Comparison of ENCODE assay signal across 10 mouse cellular contexts in the genomic region with DNA sequence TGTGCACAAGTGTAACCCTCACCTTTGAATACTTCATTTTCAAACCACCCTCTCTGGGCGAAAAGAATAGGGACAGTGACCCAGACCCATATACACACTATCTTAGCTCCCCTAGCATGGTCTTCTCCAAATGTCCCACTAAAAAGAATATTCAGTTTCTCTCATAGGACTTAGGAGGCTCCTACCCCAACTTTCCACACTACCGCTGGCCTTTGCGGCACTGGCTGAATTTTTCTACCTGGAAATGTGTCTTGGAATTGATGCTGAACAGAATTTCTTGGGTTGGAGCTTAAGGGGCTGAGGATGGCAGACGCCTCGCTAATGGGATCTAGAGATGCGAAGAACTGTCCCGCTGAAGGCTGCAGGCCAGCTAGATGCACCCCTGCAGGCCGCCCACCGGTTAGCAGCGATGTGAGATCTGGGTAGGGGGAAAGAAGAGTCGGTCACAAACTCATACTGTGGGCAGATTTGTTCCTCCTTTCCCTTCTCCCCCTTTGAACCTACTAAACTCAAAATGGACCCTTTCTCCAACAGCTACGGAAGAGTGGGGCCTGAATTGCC. TPM values are rescaled to one million over a fixed set of nuclear protein-coding genes. Genes with fewer than 3 reads are reported as not detected.
DNase-seq lines count a peak whose midpoint lies in the region; ATAC-seq and TF ChIP-seq lines count a peak whose summit lies in the region.
"Had no signal": no experiment of that assay in that cellular context is flagged by ENCODE, and none has a peak within 500 bp of the region (broad histone marks: within the 10 kb centered on the region; RNA-seq: fewer than 3 reads in every experiment).

No protein-coding gene starts in this region.

- no peaks in the 10 kb centered on the region for H3K9me3 ChIP-seq in heart, embryonic 15.5 days (replicated peaks)
- H3K9me3 ChIP-seq in G1E (replicated peaks), result no peaks in the 10 kb centered on the region
- no peaks in the 10 kb centered on the region for H3K9me3 ChIP-seq in embryonic facial prominence, embryonic 14.5 days (ENCODE audit: control insufficient read depth, low read length)
- H3K9me3 ChIP-seq in liver, embryonic 11.5 days (ENCODE audit: control insufficient read depth, low read length), result no peaks in the 10 kb centered on the region
- no peaks in the 10 kb centered on the region for H3K9me3 ChIP-seq in forebrain, embryonic 16.5 days (ENCODE audit: control insufficient read depth, low read length)
- H3K9me3 ChIP-seq: forebrain, embryonic 12.5 days had no signal

- H3K4me3 ChIP-seq in heart, embryonic 15.5 days, result peak overlapping the region; percentile 72
- H3K4me3 ChIP-seq in G1E (ENCODE audit: low read depth, low read length), result peak overlapping the region; percentile 38; the same call in 1 of the 2 replicates
- H3K4me3 ChIP-seq in embryonic facial prominence, embryonic 14.5 days (ENCODE audit: low read depth, low read length), result peak overlapping the region; percentile 60
- peak overlapping the region; percentile 81 for H3K4me3 ChIP-seq in liver, embryonic 11.5 days (ENCODE audit: low read depth, low read length)
- H3K4me3 ChIP-seq in forebrain, embryonic 16.5 days (replicated peaks; ENCODE audit: low read length), result no peak overlapping the region

- no peaks in the 10 kb centered on the region for H3K36me3 ChIP-seq in heart, embryonic 15.5 days
- H3K36me3 ChIP-seq in G1E (replicated peaks), result peaks cover 17% of the 10 kb centered on the region
- no peaks in the 10 kb centered on the region for H3K36me3 ChIP-seq in embryonic facial prominence, embryonic 14.5 days (ENCODE audit: control insufficient read depth, insufficient read depth, low read length)
- H3K36me3 ChIP-seq in liver, embryonic 11.5 days (ENCODE audit: control insufficient read depth, insufficient read depth, low read length), result no peaks in the 10 kb centered on the region
- no peaks in the 10 kb centered on the region for H3K36me3 ChIP-seq in forebrain, embryonic 16.5 days (ENCODE audit: control insufficient read depth, insufficient read depth)
- H3K36me3 ChIP-seq: forebrain, embryonic 12.5 days had no signal

- no peak for TF ChIP-seq CTCF in G1E (IDR thresholded peaks at IDR 0.05; ENCODE audit: low read depth, low read length)

- H3K9ac ChIP-seq in heart, embryonic 15.5 days, result no peak overlapping the region
- peak overlapping the region; percentile 72 for H3K9ac ChIP-seq in embryonic facial prominence, embryonic 14.5 days (ENCODE audit: low read depth, low read length)
- peak overlapping the region; percentile 85 for H3K9ac ChIP-seq in liver, embryonic 11.5 days (ENCODE audit: low read depth, low read length)
- no peak overlapping the region for H3K9ac ChIP-seq in forebrain, embryonic 16.5 days (replicated peaks; ENCODE audit: low read depth, low read length)
- H3K9ac ChIP-seq: forebrain, embryonic 12.5 days had no signal

- peaks cover 72% of the 10 kb centered on the region for H3K27me3 ChIP-seq in heart, embryonic 15.5 days
- H3K27me3 ChIP-seq in G1E (ENCODE audit: insufficient read depth, low read length), result peaks cover 50% of the 10 kb centered on the region
- H3K27me3 ChIP-seq in embryonic facial prominence, embryonic 14.5 days (replicated peaks; ENCODE audit: control insufficient read depth, insufficient read depth, low read length), result peaks cover 97% of the 10 kb centered on the region
- peaks cover 88% of the 10 kb centered on the region for H3K27me3 ChIP-seq in liver, embryonic 11.5 days (replicated peaks; ENCODE audit: control insufficient read depth, insufficient read depth, low read length)
- peaks cover 71% of the 10 kb centered on the region for H3K27me3 ChIP-seq in forebrain, embryonic 16.5 days (replicated peaks; ENCODE audit: control insufficient read depth, insufficient read depth, low read length)

- no peak overlapping the region for H3K27ac ChIP-seq in heart, embryonic 15.5 days
- H3K27ac ChIP-seq in embryonic facial prominence, embryonic 14.5 days (replicated peaks; ENCODE audit: low read depth, low read length), result no peak overlapping the region
- peak overlapping the region; percentile 96 for H3K27ac ChIP-seq in liver, embryonic 11.5 days (ENCODE audit: low read depth, low read length)
- no peak overlapping the region for H3K27ac ChIP-seq in forebrain, embryonic 16.5 days (ENCODE audit: low read length)
- H3K27ac ChIP-seq: forebrain, embryonic 12.5 days had no signal

- DNase-seq in heart, adult 8-10 months (ENCODE audit: low spot score), result no peak
- DNase-seq in G1E (ENCODE audit: low spot score), result no peak
- no peak for DNase-seq in embryonic facial prominence, embryonic 14.5 days (ENCODE audit: low spot score)
- no peak for DNase-seq in liver, embryonic 11.5 days (ENCODE audit: low spot score)
- no peak for DNase-seq in adrenal gland, postnatal 14 days
- DNase-seq: kidney, postnatal 10 days had no signal

- peaks cover 41% of the 10 kb centered on the region for H3K4me1 ChIP-seq in heart, embryonic 15.5 days (replicated peaks)
- H3K4me1 ChIP-seq in G1E (ENCODE audit: insufficient read depth, low read depth, low read length), result peaks cover 31% of the 10 kb centered on the region
- H3K4me1 ChIP-seq in embryonic facial prominence, embryonic 14.5 days (ENCODE audit: control insufficient read depth, insufficient read depth, low read length), result peaks cover 16% of the 10 kb centered on the region
- peaks cover 15% of the 10 kb centered on the region for H3K4me1 ChIP-seq in liver, embryonic 11.5 days (replicated peaks; ENCODE audit: control insufficient read depth, insufficient read depth, low read length)
- H3K4me1 ChIP-seq in forebrain, embryonic 16.5 days (replicated peaks; ENCODE audit: control insufficient read depth, insufficient read depth, low read length), result peaks cover 30% of the 10 kb centered on the region

- WGBS in heart, embryonic 15.5 days, result 16% methylated on average over 12 of the region's 12 CpGs
- WGBS in embryonic facial prominence, embryonic 14.5 days, result 5% methylated on average over 12 of the region's 12 CpGs
- 20% methylated on average over 12 of the region's 12 CpGs for WGBS in liver, embryonic 11.5 days
- 4% methylated on average over 12 of the region's 12 CpGs for WGBS in forebrain, embryonic 16.5 days

- peak overlapping the region; percentile 95 for H3K4me2 ChIP-seq in heart, embryonic 15.5 days
- H3K4me2 ChIP-seq in embryonic facial prominence, embryonic 14.5 days (ENCODE audit: low read depth, low read length), result peak overlapping the region; percentile 93
- peak overlapping the region; percentile 98 for H3K4me2 ChIP-seq in liver, embryonic 11.5 days
- no peak overlapping the region for H3K4me2 ChIP-seq in forebrain, embryonic 16.5 days (ENCODE audit: low read length)

- ATAC-seq in heart, embryonic 15.5 days (replicated peaks; ENCODE audit: insufficient number of reproducible peaks, insufficient read depth, low FRiP score, low read depth), result no peak
- no peak for ATAC-seq in G1E (ENCODE audit: extremely low read depth, insufficient number of reproducible peaks, low FRiP score, poor library complexity, severe bottlenecking)
- ATAC-seq in embryonic facial prominence, embryonic 14.5 days (ENCODE audit: low read depth), result no peak
- no peak for ATAC-seq in liver, embryonic 11.5 days (replicated peaks; ENCODE audit: low FRiP score)
- ATAC-seq in cerebellum, adult (ENCODE audit: insufficient number of reproducible peaks, low FRiP score, low TSS enrichment), result no peak
- no peak for ATAC-seq in forebrain, embryonic 16.5 days

RNA-seq across cellular contexts. Expression of a gene that starts 1.9 kb away (rescaled TPM):
- polyA plus RNA-seq in heart, embryonic 15.5 days (2015; fragmentation: Nextera tagmentation; extraction: Ambion mirVana), result 10.9 and 12.0 TPM in 2 replicates
- total RNA-seq in heart, adult 8-10 months (2022), result 1 to 10 TPM; 7.3 to 8.4 (median 8.0) TPM
- 8.5 and 10.9 TPM in 2 replicates for total RNA-seq in G1E (2014; fragmentation: Nextera tagmentation)
- 1.4 and 1.8 TPM in 2 replicates for total RNA-seq in G1E (2017)
- polyA plus RNA-seq in G1E (2012), result 22.8 and 27.0 TPM in 2 replicates
- polyA plus RNA-seq in embryonic facial prominence, embryonic 14.5 days (2014; fragmentation: Nextera tagmentation; extraction: Ambion mirVana), result 13.7 and 14.4 TPM in 2 replicates
- polyA plus RNA-seq in liver, embryonic 11.5 days (2014; fragmentation: Nextera tagmentation; extraction: Ambion mirVana), result 42.3 and 46.9 TPM in 2 replicates
- 1.8 and 2.1 TPM in 2 replicates for polyA plus RNA-seq in forebrain, embryonic 16.5 days (2015; fragmentation: Nextera tagmentation; extraction: Ambion mirVana)
- 35.5 and 39.5 TPM in 2 replicates for total RNA-seq in adrenal gland, postnatal 14 days (2021)

Comparison
In these comparisons a context has a peak if more than half of its experiments do, and no peak if none do; other contexts are left out.
1. H3K9ac ChIP-seq: peak in embryonic facial prominence, embryonic 14.5 days (single experiment) and liver, embryonic 11.5 days (single experiment); none in heart, embryonic 15.5 days (single experiment) and forebrain, embryonic 16.5 days (single experiment).